Mouse (Mus musculus) fat pad, adult 2 months (tissue): Measurements from ENCODE around the gene Bcl9.

ENCODE experiments used
- DNase-seq: peaks from one replicate; pipeline ENCODE4 v3.0.0-alpha.2; 2011; ENCODE audit warnings: low read depth, low spot score; ENCODE audit errors: extremely low read depth

Bcl9 gene

GRCm38 (mm10) chr3:97183810-97184209 is 113.9 kb downstream of the Bcl9 start:
- DNase-seq, result no peak

DNA sequence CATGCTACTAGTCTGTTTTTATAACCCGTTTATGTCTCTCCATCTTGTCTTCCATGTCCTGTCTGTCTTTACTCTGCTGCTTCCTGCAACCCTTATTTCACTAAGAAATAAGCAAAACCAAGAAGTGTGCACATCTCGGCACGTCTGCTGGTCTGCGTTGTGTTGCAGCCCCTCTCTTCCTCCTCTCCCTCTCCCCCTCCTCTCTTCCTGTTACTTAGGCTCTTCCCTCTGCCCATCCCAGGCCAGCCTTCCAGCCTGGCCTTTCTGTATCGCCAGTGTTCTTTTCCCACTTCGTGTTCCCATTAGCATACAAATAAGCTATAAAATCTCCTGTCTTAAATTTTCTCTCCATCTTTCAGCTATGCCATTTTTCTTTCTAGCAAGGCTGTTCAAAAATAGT is 117.2 kb downstream of the Bcl9 start:
- no peak for DNase-seq

DNA sequence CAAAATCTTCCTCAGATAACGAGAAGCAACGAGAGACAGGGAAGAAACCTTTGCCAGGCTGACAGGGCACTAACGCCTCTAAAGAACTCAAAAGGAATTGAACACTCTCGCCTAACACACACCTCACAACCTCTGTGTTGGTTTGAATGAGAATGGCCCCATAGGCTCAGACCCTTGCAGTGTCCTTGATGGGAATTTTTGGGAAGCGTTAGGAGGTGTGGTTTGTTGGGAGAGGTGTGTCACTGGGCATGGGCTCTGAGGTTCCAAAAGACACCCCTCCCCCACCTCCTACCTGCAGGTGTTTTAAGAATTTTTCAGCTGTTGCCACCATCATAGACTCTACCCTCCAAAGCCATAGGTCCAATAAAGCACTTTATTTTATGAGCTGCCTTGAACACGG is 118.8 kb downstream of the Bcl9 start:
- no peak for DNase-seq

DNA sequence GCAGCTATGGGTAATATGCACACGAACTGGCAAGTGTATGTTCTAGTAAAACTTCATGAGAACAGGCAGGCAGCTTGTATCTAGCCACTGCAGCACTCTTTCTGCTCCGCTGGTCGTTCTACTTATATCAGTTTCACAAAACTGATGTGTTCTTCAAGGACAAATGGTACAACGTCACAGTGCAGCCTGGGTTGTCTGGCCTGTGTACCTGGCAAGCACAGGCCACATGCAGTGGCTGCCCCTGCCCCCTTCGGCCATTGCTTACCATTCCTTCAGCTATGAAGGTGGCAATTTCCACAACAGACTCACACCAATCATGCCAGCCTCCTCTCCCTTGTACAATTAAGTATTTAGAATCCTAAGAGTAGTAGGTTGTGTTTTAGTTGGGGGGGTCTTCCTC is 125.1 kb downstream of the Bcl9 start:
- no peak for DNase-seq

DNA sequence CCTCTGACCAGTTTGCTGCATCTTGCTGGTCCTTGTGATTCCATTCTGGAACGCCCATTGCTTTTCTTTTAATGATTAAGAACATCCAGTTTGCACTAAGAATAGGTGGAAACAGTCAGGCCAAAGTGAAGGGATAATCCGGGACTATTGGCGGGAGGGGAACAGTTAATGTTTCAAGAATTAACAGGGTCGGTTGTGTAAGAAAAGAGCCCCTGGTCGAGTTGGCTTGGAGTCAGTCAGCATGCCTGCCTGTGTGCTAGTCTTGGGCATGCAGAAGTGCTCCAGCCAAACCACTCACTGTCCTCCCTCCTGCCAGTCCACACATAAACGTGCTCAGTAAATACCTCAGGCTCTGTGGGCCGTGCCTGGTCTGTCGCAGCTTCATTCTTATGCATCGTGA is 125.5 kb downstream of the Bcl9 start:
- no peak for DNase-seq

- DNase-seq, result no peak
These were observed 126.2 kb downstream of the Bcl9 start for GRCm38 (mm10) chr3:97171531-97171930.

DNA sequence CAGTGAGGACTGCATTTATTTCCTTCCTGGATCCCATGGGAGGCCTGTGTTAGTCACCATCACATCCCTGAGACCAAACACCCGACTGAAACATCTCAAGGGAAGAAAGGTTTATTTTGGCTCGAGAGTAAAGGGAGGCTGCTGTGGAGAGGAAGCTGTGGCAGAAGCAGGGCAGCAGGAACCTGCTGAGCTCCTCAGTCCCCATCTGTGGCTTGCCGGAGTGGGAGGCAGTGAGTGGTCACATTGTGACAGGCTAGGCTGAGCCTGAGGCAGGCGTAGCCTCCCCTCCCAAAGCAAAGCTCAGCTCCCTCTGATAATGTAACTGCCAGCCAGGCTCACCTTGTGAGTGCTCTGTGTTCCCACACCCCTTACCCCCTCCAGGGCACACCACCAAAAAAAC is 130.6 kb downstream of the Bcl9 start:
- no peak for DNase-seq

DNA sequence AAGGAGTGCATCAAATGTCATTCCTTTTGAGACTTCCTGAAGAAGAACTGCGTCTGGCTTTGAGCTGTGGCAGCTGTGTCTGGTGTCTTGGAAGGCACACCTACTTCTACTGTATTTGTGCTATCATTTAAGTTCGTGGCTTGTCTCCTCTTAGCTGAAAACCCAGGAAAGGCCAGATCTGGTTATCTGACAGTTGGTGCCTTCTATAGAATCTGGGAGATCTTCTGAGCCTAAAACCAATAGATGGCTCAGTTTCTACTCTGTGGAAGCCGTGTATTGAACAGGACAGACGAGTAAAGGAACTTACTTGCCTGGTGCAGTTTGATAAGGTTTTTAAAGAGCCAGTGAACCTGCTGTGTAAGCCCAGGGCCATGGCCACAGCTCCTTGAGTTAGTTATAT is 133.2 kb downstream of the Bcl9 start:
- DNase-seq, result no peak

GRCm38 (mm10) chr3:97161773-97162172 is 135.9 kb downstream of the Bcl9 start:
- no peak for DNase-seq

- DNase-seq, result peak; percentile 95
These were observed 136.8 kb downstream of the Bcl9 start for GRCm38 (mm10) chr3:97160908-97161307.

DNA sequence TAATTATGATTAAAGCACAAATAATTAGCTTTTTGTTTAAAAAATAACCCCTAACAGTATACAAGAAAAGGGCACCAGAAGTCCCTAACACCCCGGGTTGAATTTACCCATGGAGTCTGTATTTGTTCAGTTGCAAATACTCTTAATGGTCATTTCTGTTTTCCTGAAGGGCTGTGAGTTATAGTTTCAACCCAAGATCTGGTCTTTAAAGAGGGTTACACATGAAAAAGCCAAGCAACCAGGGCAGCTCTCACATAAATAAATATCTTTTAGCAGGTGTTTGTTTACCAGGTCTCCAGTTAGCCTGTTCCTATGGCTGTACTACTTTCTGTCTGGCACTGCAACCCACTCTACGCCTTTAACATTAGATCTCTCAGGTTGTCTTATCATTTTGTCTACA is 137.7 kb downstream of the Bcl9 start:
- DNase-seq, result no peak

GRCm38 (mm10) chr3:97159509-97159850 is 138.2 kb downstream of the Bcl9 start:
- no peak for DNase-seq

DNA sequence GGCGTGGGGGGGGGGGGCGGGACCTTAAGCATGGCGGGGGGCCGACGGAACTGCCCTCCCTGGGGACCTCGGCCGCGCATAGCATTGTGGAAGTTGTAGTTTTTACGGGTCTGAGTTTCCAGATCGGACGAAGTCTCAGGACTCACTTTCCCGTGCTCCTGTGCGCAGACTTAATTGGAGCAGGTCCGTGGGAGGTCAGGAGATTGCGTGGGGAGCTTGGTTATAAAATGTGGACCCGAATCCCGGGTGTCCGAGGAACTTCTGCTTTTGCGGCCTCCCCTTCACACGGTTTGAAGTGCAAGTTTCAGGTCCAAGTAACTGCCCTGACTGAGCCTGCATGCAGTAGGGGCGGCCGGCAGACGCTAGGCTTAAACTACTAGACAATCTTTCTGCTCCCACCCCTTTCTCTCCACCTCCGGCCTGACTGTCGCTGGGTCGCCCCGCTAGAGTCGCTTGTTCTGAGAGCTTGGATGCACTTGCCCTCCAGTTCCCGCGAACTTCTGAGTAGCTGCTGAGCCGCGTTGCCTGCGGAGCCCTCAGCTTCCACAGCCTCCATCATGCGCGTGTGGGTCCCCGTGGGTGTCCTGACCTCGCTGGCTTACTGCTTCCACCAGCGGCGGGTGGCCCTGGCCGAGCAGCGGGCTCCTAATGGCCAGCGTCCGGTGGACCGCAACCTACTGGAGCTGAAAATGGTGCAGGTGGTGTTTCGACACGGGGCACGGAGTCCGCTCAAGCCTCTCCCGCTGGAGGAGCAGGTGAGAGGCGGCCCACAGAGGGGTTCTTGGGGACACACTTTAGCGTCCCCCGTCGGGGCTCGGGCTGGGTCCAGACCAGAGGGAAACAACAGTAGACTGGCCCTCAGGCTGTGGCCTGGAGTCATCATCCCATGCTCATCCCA is 138.9 kb downstream of the Bcl9 start, which contains the start of gene Acp6:
Gene Acp6 (plus strand): TSS at position 167 of the 898 bp plus-strand sequence.
- no peak for DNase-seq

DNA sequence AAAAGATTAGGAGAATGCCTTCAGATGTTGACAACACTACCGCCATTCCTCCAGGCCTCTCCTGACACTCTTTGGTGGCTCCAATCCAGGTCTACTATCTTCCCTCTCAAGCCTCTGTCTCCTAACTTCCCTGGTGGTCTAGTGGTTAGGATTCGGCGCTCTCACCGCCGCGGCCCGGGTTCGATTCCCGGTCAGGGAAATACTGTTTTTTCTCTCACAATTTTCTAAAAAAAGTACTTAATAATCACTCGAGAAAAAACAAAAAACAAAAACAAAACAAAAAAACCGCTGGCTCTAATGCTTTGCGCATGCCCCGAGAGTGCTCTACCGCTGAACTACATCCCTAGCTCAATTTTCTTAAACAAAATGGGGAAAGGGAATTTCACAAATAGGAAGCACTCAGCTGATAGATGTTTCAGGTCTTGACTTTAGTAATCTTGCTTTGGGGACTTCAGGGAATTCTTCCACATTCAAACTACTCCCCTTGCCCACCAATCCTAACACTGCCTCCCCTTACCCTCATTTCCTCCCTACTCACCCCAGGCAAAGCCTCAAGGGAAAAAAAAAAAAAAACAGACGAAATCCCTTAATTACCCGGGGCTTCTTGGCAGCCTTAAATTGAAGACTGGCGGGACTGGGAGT is 139.6 kb downstream of the Bcl9 start:
- no peak for DNase-seq

GRCm38 (mm10) chr3:97157308-97157707 is 140.4 kb downstream of the Bcl9 start:
- no peak for DNase-seq

- DNase-seq, result no peak
These were observed 141.3 kb downstream of the Bcl9 start for GRCm38 (mm10) chr3:97156431-97156830.
